8 mouse cellular contexts compared by ENCODE assay signal in the genomic region with DNA sequence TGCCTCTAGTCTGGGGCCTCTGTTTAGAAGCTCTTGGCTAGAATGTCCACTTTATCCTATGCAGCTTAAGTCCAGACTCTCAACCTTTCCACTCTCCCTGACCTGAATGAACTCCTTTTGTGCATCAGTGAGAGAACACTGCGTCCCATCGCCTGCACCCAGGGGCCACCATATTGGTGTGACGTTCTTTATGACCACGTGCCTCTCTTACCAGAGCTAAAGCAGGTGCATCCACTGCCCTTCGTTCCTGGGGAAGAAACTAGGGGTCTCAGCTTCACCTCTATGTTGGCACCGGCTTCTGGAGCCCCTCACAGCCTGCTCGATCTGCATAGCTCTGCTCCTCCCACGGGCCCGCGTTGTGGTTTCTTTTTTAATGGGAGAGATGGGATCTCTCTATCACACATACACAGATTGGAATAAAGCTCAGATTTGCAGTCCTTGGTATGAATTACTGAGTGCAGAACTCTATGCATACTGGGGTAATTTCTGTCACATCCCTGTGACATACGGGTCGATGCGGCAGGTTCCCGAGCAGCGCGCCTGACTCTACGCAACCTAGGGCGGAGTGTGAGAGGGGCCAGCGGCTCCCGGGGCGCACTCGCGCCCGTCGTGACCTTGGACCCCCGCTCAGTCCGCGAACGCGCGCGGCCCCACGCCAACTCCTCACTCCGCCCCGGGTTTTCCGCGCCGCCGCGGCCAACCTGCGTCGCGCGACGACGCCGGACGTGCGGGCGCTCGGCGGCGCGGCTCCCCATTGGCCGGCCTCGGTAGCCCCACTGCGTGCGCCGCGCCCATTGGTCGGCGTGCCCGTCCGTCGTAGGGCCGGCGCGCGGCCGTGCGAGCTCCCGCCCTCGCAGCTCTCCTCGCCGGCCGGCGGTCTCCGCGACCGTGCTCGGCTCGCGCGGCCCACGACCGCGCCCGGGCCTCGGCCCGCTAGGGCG. TPM values are rescaled to one million over a fixed set of nuclear protein-coding genes. Genes with fewer than 3 reads are reported as not detected.
DNase-seq lines count a peak whose midpoint lies in the region; ATAC-seq and TF ChIP-seq lines count a peak whose summit lies in the region.

A gene (plus strand): TSS at position 831 of the 941 bp plus-strand sequence.

- under 1% methylated on average over 89 of the region's 91 CpGs for WGBS in cerebellum, adult 2 months
- under 1% methylated on average over 70 of the region's 91 CpGs for WGBS in lung, postnatal 0 days

- peak within 1 kb of the TSS; percentile 94 to 95 for H3K4me3 ChIP-seq in MEL (ENCODE audit: control insufficient read depth in 1 of 2, insufficient read depth in 1 of 2, low read depth in 2 of 2, low read length in 2 of 2)
- peak within 1 kb of the TSS; percentile 83 for H3K4me3 ChIP-seq in cerebellum, adult 2 months (replicated peaks; ENCODE audit: insufficient read depth, low read depth, low read length)
- peak within 1 kb of the TSS; percentile 94 for H3K4me3 ChIP-seq in lung, postnatal 0 days (ENCODE audit: low read depth, low read length)

- peaks cover 44% of the 10 kb centered on the region for H3K79me2 ChIP-seq in MEL (ENCODE audit: control insufficient read depth, insufficient read depth, low read length, poor library complexity)

- peak within 1 kb of the TSS; percentile 96 for H3K9ac ChIP-seq in MEL (ENCODE audit: control insufficient read depth, low read depth, low read length, poor library complexity, severe bottlenecking)
- H3K9ac ChIP-seq in lung, postnatal 0 days (replicated peaks; ENCODE audit: low read depth) = peak within 1 kb of the TSS; percentile 90

- ATAC-seq in hematopoietic stem cell, adult 5-6 weeks (replicated peaks in 1 of 2; ENCODE audit: insufficient read depth in 1 of 2, low FRiP score in 2 of 2, low TSS enrichment in 1 of 2, low read depth in 1 of 2, poor library complexity in 2 of 2, severe bottlenecking in 2 of 2) = peak; percentile 88
- ATAC-seq in lung, postnatal 0 days = peak; percentile 100

- TF ChIP-seq RAD21 in MEL (IDR thresholded peaks at IDR 0.05; ENCODE audit: low read depth, low read length) = no peak

- TF ChIP-seq POLR2A in MEL (IDR thresholded peaks at IDR 0.05; ENCODE audit: control insufficient read depth in 1 of 2, insufficient read depth in 1 of 2, low read depth in 1 of 2, low read length in 2 of 2, poor library complexity in 1 of 2) = peak; percentile 49 to 76
- peak; percentile 53; the same call in 1 of the 2 replicates for TF ChIP-seq POLR2A in cerebellum, adult 2 months (IDR thresholded peaks at IDR 0.05; ENCODE audit: borderline replicate concordance, insufficient read depth, low read length)

- peaks cover 9 to 20% of the 10 kb centered on the region in 2 experiments for H3K36me3 ChIP-seq in MEL (ENCODE audit: control insufficient read depth in 1 of 2, insufficient read depth in 2 of 2, low read length in 2 of 2)
- peaks cover 10% of the 10 kb centered on the region; the same call in 1 of the 2 replicates for H3K36me3 ChIP-seq in lung, postnatal 0 days (ENCODE audit: insufficient read depth, low read length)

- peak; percentile 94 for DNase-seq in MEL (ENCODE audit: low read depth, low spot score)
- DNase-seq in cerebellum, adult 2 months = peak; percentile 91 to 95
- DNase-seq in forelimb bud, embryonic 11.5 days (ENCODE audit: low read depth, low spot score) = peak; percentile 88
- peak; percentile 93 for DNase-seq in layer of hippocampus, adult 9-11 months
- DNase-seq in lung, postnatal 0 days (ENCODE audit: low spot score) = peak; percentile 97
- DNase-seq in ovary, postnatal 14 days (ENCODE audit: low spot score) = peak; percentile 84
- DNase-seq in thymus, postnatal 14 days = peak; percentile 94

- H3K27ac ChIP-seq in MEL (ENCODE audit: control insufficient read depth, low read depth, low read length) = peak within 1 kb of the TSS; percentile 84
- H3K27ac ChIP-seq in cerebellum, adult 2 months (ENCODE audit: insufficient read depth, low read length) = peak within 1 kb of the TSS; percentile 96
- H3K27ac ChIP-seq in lung, postnatal 0 days (ENCODE audit: low read length) = peak within 1 kb of the TSS; percentile 88

- no peaks in the 10 kb centered on the region for H3K9me3 ChIP-seq in MEL (replicated peaks; ENCODE audit: insufficient read depth, low read length)
- H3K9me3 ChIP-seq in lung, postnatal 0 days (ENCODE audit: low read length) = no peaks in the 10 kb centered on the region

- H3K4me1 ChIP-seq in MEL (ENCODE audit: control insufficient read depth in 1 of 2, insufficient read depth in 2 of 2, low read length in 2 of 2) = peaks cover 5 to 12% of the 10 kb centered on the region in 2 experiments
- H3K4me1 ChIP-seq in cerebellum, adult 2 months (ENCODE audit: control insufficient read depth, insufficient read depth, low read length) = no peaks in the 10 kb centered on the region; the same call in 1 of the 2 replicates
- H3K4me1 ChIP-seq in lung, postnatal 0 days (ENCODE audit: insufficient read depth, low read depth, low read length) = peaks cover 7% of the 10 kb centered on the region; the same call in 1 of the 2 replicates

- TF ChIP-seq CTCF in MEL (IDR thresholded peaks at IDR 0.05 in 2 of 3, conservative IDR thresholded peaks at IDR 0.05 in 1 of 3; ENCODE audit: control insufficient read depth in 1 of 3, insufficient read depth in 1 of 3, low read depth in 2 of 3, low read length in 3 of 3, poor library complexity in 1 of 3, severe bottlenecking in 1 of 3) = 0 out of 6 replicates have a peak, but pooled peaks of 1 of the 3 experiments have one; percentile 0
- no peak for TF ChIP-seq CTCF in cerebellum, adult 2 months (IDR thresholded peaks at IDR 0.05; ENCODE audit: borderline replicate concordance, insufficient read depth, low read depth, low read length)
- TF ChIP-seq CTCF in lung, postnatal 0 days (IDR thresholded peaks at IDR 0.05) = no peak

- peak within 1 kb of the TSS; percentile 93 for H3K4me2 ChIP-seq in lung, postnatal 0 days (replicated peaks; ENCODE audit: low read depth, low read length)

- TF ChIP-seq EP300 in MEL (IDR thresholded peaks at IDR 0.05; ENCODE audit: low read depth in 1 of 2, low read length in 2 of 2) = 0 out of 4 replicates have a peak, but pooled peaks of 1 of the 2 experiments have one; percentile 11
- TF ChIP-seq EP300 in lung, postnatal 0 days (IDR thresholded peaks at IDR 0.05) = no peak

- H3K27me3 ChIP-seq in MEL (ENCODE audit: control insufficient read depth in 1 of 2, insufficient read depth in 2 of 2, low read length in 2 of 2) = no peaks in the 10 kb centered on the region
- H3K27me3 ChIP-seq in cerebellum, adult 2 months (ENCODE audit: control insufficient read depth, insufficient read depth, low read length) = no peaks in the 10 kb centered on the region
- H3K27me3 ChIP-seq in lung, postnatal 0 days (replicated peaks; ENCODE audit: insufficient read depth, low read length) = no peaks in the 10 kb centered on the region

TF ChIP-seq in MEL, 35 proteins besides CTCF, POLR2A, EP300 and RAD21 (continues in another document):
- TF ChIP-seq ZMIZ1 (IDR thresholded peaks at IDR 0.05; ENCODE audit: low read depth, low read length) = peak; percentile 80; the same call in 1 of the 2 replicates
- TF ChIP-seq E2F4 (IDR thresholded peaks at IDR 0.05; ENCODE audit: borderline replicate concordance, low read depth, low read length) = no peak
- TF ChIP-seq MXI1 (IDR thresholded peaks at IDR 0.05; ENCODE audit: low read depth, low read length) = peak; percentile 74
- TF ChIP-seq TAL1 (IDR thresholded peaks at IDR 0.05; ENCODE audit: low read length) = no peak
- 0 out of 2 replicates have a peak, but pooled peaks have one; percentile 5 for TF ChIP-seq BHLHE40 (IDR thresholded peaks at IDR 0.05; ENCODE audit: borderline replicate concordance, low read depth, low read length)
- peak; percentile 69 for TF ChIP-seq NELFE (IDR thresholded peaks at IDR 0.05; ENCODE audit: low read depth, low read length)
- peak; percentile 90 for TF ChIP-seq RCOR1 (IDR thresholded peaks at IDR 0.05; ENCODE audit: low read depth, low read length)
- no peak for TF ChIP-seq SMC3 (IDR thresholded peaks at IDR 0.05; ENCODE audit: low read depth, low read length)
- TF ChIP-seq MAZ (IDR thresholded peaks at IDR 0.05; ENCODE audit: low read depth, low read length) = peak; percentile 86; the same call in 1 of the 2 replicates
- TF ChIP-seq CHD1 (IDR thresholded peaks at IDR 0.05; ENCODE audit: low read depth, low read length) = 0 out of 2 replicates have a peak, but pooled peaks have one; percentile 56
- TF ChIP-seq HCFC1 (IDR thresholded peaks at IDR 0.05; ENCODE audit: low read depth, low read length) = peak; percentile 80
- TF ChIP-seq UBTF (IDR thresholded peaks at IDR 0.05; ENCODE audit: borderline replicate concordance, insufficient read depth, low read depth, low read length) = no peak
- TF ChIP-seq JUND (IDR thresholded peaks at IDR 0.05; ENCODE audit: low read depth, low read length) = no peak
- no peak; the same call in 1 of the 2 replicates for TF ChIP-seq KAT2A (conservative IDR thresholded peaks at IDR 0.05; ENCODE audit: low read depth, low read length)
- TF ChIP-seq ETS1 (IDR thresholded peaks at IDR 0.05; ENCODE audit: low read depth, low read length) = 0 out of 2 replicates have a peak, but pooled peaks have one; percentile 36
- peak; percentile 88 for TF ChIP-seq USF1 (IDR thresholded peaks at IDR 0.05; ENCODE audit: low read depth, low read length)
- no peak; the same call in 1 of the 2 replicates for TF ChIP-seq POLR2AphosphoS5 (IDR thresholded peaks at IDR 0.05; ENCODE audit: borderline replicate concordance, low read depth, low read length)
- TF ChIP-seq ZC3H11A (IDR thresholded peaks at IDR 0.05; ENCODE audit: low read depth, low read length) = no peak
- TF ChIP-seq ZNF384 (IDR thresholded peaks at IDR 0.05; ENCODE audit: low read depth, low read length) = no peak
- TF ChIP-seq MAX (IDR thresholded peaks at IDR 0.05; ENCODE audit: low read length) = peak; percentile 91
- no peak; the same call in 1 of the 2 replicates for TF ChIP-seq CHD2 (IDR thresholded peaks at IDR 0.05; ENCODE audit: low read length)
- TF ChIP-seq MEF2A (IDR thresholded peaks at IDR 0.05; ENCODE audit: extremely low read depth, insufficient replicate concordance, low read depth, low read length, poor library complexity, severe bottlenecking) = no peak
- TF ChIP-seq ZKSCAN1 (IDR thresholded peaks at IDR 0.05; ENCODE audit: low read depth, low read length) = no peak
- no peak for TF ChIP-seq ELF1 (IDR thresholded peaks at IDR 0.05; ENCODE audit: low read depth, low read length)
- peak; percentile 78 for TF ChIP-seq SIN3A (IDR thresholded peaks at IDR 0.05; ENCODE audit: low read length)

RNA-seq across cellular contexts. Expression of the gene that starts here (rescaled TPM):
- 59.6 and 64.5 TPM in 2 replicates for total RNA-seq in MEL (2012; rRNA removed)
- 100 to 1,000 TPM in 1 of 2 experiments, 10 to 100 TPM in 1; 68.0 to 317 TPM for polyA plus RNA-seq in MEL (2012; ENCODE audit: insufficient read depth in 1 of 2, insufficient read length in 2 of 2, low read depth in 1 of 2, low replicate concordance in 2 of 2, missing spikeins in 1 of 2)
- 44.7 and 47.1 TPM in 2 replicates for polyA plus RNA-seq in cerebellum, adult 2 months (2012; rRNA removed)
- total RNA-seq in hematopoietic stem cell, adult 5-6 weeks (2017) = 20.8 and 34.6 TPM in 2 replicates
- 4.0 and 5.1 TPM in 2 replicates for polyA plus RNA-seq in lung, postnatal 0 days (2015; fragmentation: Nextera tagmentation; extraction: Ambion mirVana)

Comparison
In these comparisons a context has a peak if more than half of its experiments do, and no peak if none do; other contexts are left out.
1. Peak in every context shown above with its lines: DNase-seq, ATAC-seq, H3K4me3 ChIP-seq and H3K27ac ChIP-seq.